In genomic region chr3:152346633-152347141, GRCm38 (mm10) we compare ENCODE assay signal across 8 mouse cellular contexts. TPM values are rescaled to one million over a fixed set of nuclear protein-coding genes. Genes with fewer than 3 reads are reported as not detected.
DNase-seq lines count a peak whose midpoint lies in the region; ATAC-seq and TF ChIP-seq lines count a peak whose summit lies in the region.

No protein-coding gene starts in this region.

- DNase-seq in testis, postnatal 14 days (ENCODE audit: low spot score) = no peak
- DNase-seq in forebrain, embryonic 10.5 days (ENCODE audit: extremely low spot score, low spot score) = no peak
- DNase-seq in hindbrain, embryonic 11.5 days (ENCODE audit: low spot score) = peak; percentile 63
- peak; percentile 40 for DNase-seq in left cerebral cortex, postnatal 4 days
- peak; percentile 28 for DNase-seq in mesoderm, embryonic 11.5 days (ENCODE audit: low read depth, low spot score)
- DNase-seq in Muller cell, postnatal 12 days (ENCODE audit: inconsistent ontology term) = no peak

- peaks cover 4% of the 10 kb centered on the region for H3K4me1 ChIP-seq in testis, adult 2 months (ENCODE audit: control insufficient read depth, insufficient read depth, low read length)
- peaks cover 9% of the 10 kb centered on the region for H3K4me1 ChIP-seq in bone marrow macrophage, adult 2 months (ENCODE audit: control insufficient read depth, insufficient read depth, low read length)
- peaks cover 26% of the 10 kb centered on the region for H3K4me1 ChIP-seq in forebrain, embryonic 10.5 days
- H3K4me1 ChIP-seq in hindbrain, embryonic 11.5 days (replicated peaks; ENCODE audit: control insufficient read depth, insufficient read depth, low read length) = no peaks in the 10 kb centered on the region

- H3K36me3 ChIP-seq in testis, adult 2 months (ENCODE audit: control insufficient read depth, insufficient read depth, low read length) = no peaks in the 10 kb centered on the region
- H3K36me3 ChIP-seq in forebrain, embryonic 10.5 days (replicated peaks) = peaks cover 6% of the 10 kb centered on the region; the same call in 1 of the 2 replicates
- no peaks in the 10 kb centered on the region for H3K36me3 ChIP-seq in hindbrain, embryonic 11.5 days (ENCODE audit: control insufficient read depth, insufficient read depth, low read length)

- peak; percentile 80 for ATAC-seq in hindbrain, embryonic 11.5 days (ENCODE audit: low FRiP score)

- no peaks in the 10 kb centered on the region for H3K27me3 ChIP-seq in testis, adult 2 months (ENCODE audit: control insufficient read depth, insufficient read depth, low read length)
- H3K27me3 ChIP-seq in forebrain, embryonic 10.5 days (ENCODE audit: poor library complexity, severe bottlenecking) = no peaks in the 10 kb centered on the region
- no peaks in the 10 kb centered on the region for H3K27me3 ChIP-seq in hindbrain, embryonic 11.5 days (ENCODE audit: control insufficient read depth, insufficient read depth, low read length)

- TF ChIP-seq POLR2A in testis, adult 2 months (IDR thresholded peaks at IDR 0.05; ENCODE audit: control insufficient read depth, low read depth, low read length) = no peak
- TF ChIP-seq POLR2A in bone marrow macrophage, adult 2 months (IDR thresholded peaks at IDR 0.05; ENCODE audit: borderline replicate concordance, low read depth, low read length) = no peak

- H3K9ac ChIP-seq in hindbrain, embryonic 11.5 days (ENCODE audit: low read depth, low read length) = peak overlapping the region; percentile 89

- peak overlapping the region; percentile 79 for H3K4me3 ChIP-seq in testis, adult 2 months (ENCODE audit: control insufficient read depth, low read depth, low read length)
- peak overlapping the region; percentile 95 for H3K4me3 ChIP-seq in bone marrow macrophage, adult 2 months (ENCODE audit: insufficient read depth, low read length)
- peak overlapping the region; percentile 74 for H3K4me3 ChIP-seq in forebrain, embryonic 10.5 days
- peak overlapping the region; percentile 74 for H3K4me3 ChIP-seq in hindbrain, embryonic 11.5 days (ENCODE audit: low read depth, low read length)

- peak overlapping the region; percentile 10 for H3K27ac ChIP-seq in testis, adult 2 months (ENCODE audit: control insufficient read depth, insufficient read depth, low read depth, low read length)
- peak overlapping the region; percentile 35 for H3K27ac ChIP-seq in bone marrow macrophage, adult 2 months (ENCODE audit: insufficient read depth, low read depth, low read length)
- H3K27ac ChIP-seq in forebrain, embryonic 10.5 days = peak overlapping the region; percentile 90
- H3K27ac ChIP-seq in hindbrain, embryonic 11.5 days (ENCODE audit: low read depth, low read length) = peak overlapping the region; percentile 75; the same call in 1 of the 2 replicates

- under 1% methylated on average over 54 of the region's 54 CpGs for WGBS in forebrain, embryonic 10.5 days
- WGBS in hindbrain, embryonic 11.5 days = under 1% methylated on average over 35 of the region's 54 CpGs

- no peak for TF ChIP-seq CTCF in testis, adult 2 months (IDR thresholded peaks at IDR 0.05; ENCODE audit: control insufficient read depth, insufficient read depth, insufficient replicate concordance, low read depth, low read length)
- no peak for TF ChIP-seq CTCF in bone marrow macrophage, adult 2 months (IDR thresholded peaks at IDR 0.05; ENCODE audit: low read depth, low read length)

- peak overlapping the region; percentile 54 for H3K4me2 ChIP-seq in hindbrain, embryonic 11.5 days (replicated peaks; ENCODE audit: low read depth, low read length)

- no peaks in the 10 kb centered on the region for H3K9me3 ChIP-seq in forebrain, embryonic 10.5 days
- H3K9me3 ChIP-seq in hindbrain, embryonic 11.5 days (ENCODE audit: control insufficient read depth, low read length) = no peaks in the 10 kb centered on the region

- intact Hi-C loops in left cerebral cortex, postnatal 4 days (cut with DNase I) = no loop called here

RNA-seq across cellular contexts. Expression of gene Usp33, which starts 0.4 kb away (rescaled TPM):
- polyA plus RNA-seq in testis, adult 2 months (2012; rRNA removed) = 6.3 and 6.5 TPM in 2 replicates
- polyA plus RNA-seq in bone marrow macrophage, adult 2 months (2012; ENCODE audit: insufficient read depth, insufficient read length, missing spikeins) = 36.1 TPM in 2 replicates
- 47.4 and 47.8 TPM in 2 replicates for polyA plus RNA-seq in forebrain, embryonic 10.5 days (2016; fragmentation: Nextera tagmentation; extraction: Ambion mirVana)
- 73.6 and 74.8 TPM in 2 replicates for polyA plus RNA-seq in hindbrain, embryonic 11.5 days (2014; fragmentation: Nextera tagmentation; extraction: Ambion mirVana)
- 100 to 1,000 TPM; 120 to 129 TPM for total RNA-seq in left cerebral cortex, postnatal 4 days (2021)

RNA-seq across cellular contexts. Expression of gene Miga1, which starts 6.5 kb away (rescaled TPM):
- 3.0 and 3.6 TPM in 2 replicates for polyA plus RNA-seq in testis, adult 2 months (2012; rRNA removed)
- polyA plus RNA-seq in bone marrow macrophage, adult 2 months (2012; ENCODE audit: insufficient read depth, insufficient read length, missing spikeins) = 3.9 and 4.8 TPM in 2 replicates
- 19.3 and 22.1 TPM in 2 replicates for polyA plus RNA-seq in forebrain, embryonic 10.5 days (2016; fragmentation: Nextera tagmentation; extraction: Ambion mirVana)
- polyA plus RNA-seq in hindbrain, embryonic 11.5 days (2014; fragmentation: Nextera tagmentation; extraction: Ambion mirVana) = 19.4 and 21.4 TPM in 2 replicates
- total RNA-seq in left cerebral cortex, postnatal 4 days (2021) = 10 to 100 TPM; 49.6 to 52.0 TPM

RNA-seq across cellular contexts. Expression of gene Zzz3, which starts 48.6 kb away (rescaled TPM):
- polyA plus RNA-seq in testis, adult 2 months (2012; rRNA removed) = 12.6 and 12.7 TPM in 2 replicates
- 32.0 and 40.5 TPM in 2 replicates for polyA plus RNA-seq in bone marrow macrophage, adult 2 months (2012; ENCODE audit: insufficient read depth, insufficient read length, missing spikeins)
- polyA plus RNA-seq in forebrain, embryonic 10.5 days (2016; fragmentation: Nextera tagmentation; extraction: Ambion mirVana) = 56.4 and 60.7 TPM in 2 replicates
- 54.9 and 61.2 TPM in 2 replicates for polyA plus RNA-seq in hindbrain, embryonic 11.5 days (2014; fragmentation: Nextera tagmentation; extraction: Ambion mirVana)
- total RNA-seq in left cerebral cortex, postnatal 4 days (2021) = 10 to 100 TPM; 38.1 to 41.0 TPM

Comparison
In these comparisons a context has a peak if more than half of its experiments do, and no peak if none do; other contexts are left out.
1. H3K27ac ChIP-seq: peak in every context shown above with its lines; median percentile 90 in forebrain, embryonic 10.5 days; 75 in hindbrain, embryonic 11.5 days; 35 in bone marrow macrophage, adult 2 months; 10 in testis, adult 2 months.
2. DNase-seq: peak in hindbrain, embryonic 11.5 days (single experiment), left cerebral cortex, postnatal 4 days (single experiment) and mesoderm, embryonic 11.5 days (single experiment); none in testis, postnatal 14 days (single experiment), forebrain, embryonic 10.5 days (single experiment) and Muller cell, postnatal 12 days (single experiment).
3. Peak in every context shown above with its lines, with median percentiles within 50 percentile points of each other: H3K4me3 ChIP-seq.